In genomic region chr7:71603159-71603558, GRCm38 (mm10) we compare ENCODE assay signal across 9 mouse cellular contexts.
DNase-seq lines count a peak whose midpoint lies in the region; ATAC-seq and TF ChIP-seq lines count a peak whose summit lies in the region.
"Had no signal": no experiment of that assay in that cellular context is flagged by ENCODE, and none has a peak within 500 bp of the region (broad histone marks: within the 10 kb centered on the region; RNA-seq: fewer than 3 reads in every experiment).

No protein-coding gene starts in this region.

- no peaks in the 10 kb centered on the region for H3K36me3 ChIP-seq in liver, embryonic 12.5 days
- no peaks in the 10 kb centered on the region for H3K36me3 ChIP-seq in kidney, adult 2 months (ENCODE audit: control insufficient read depth, insufficient read depth, low read length)
- H3K36me3 ChIP-seq: liver, embryonic 15.5 days had no signal

- no peak overlapping the region for H3K27ac ChIP-seq in liver, embryonic 12.5 days
- no peak overlapping the region for H3K27ac ChIP-seq in kidney, adult 2 months (ENCODE audit: insufficient read depth, low read depth, low read length)
- H3K27ac ChIP-seq: liver, embryonic 15.5 days had no signal

- H3K9me3 ChIP-seq in liver, embryonic 12.5 days (replicated peaks) = no peaks in the 10 kb centered on the region
- H3K9me3 ChIP-seq: liver, embryonic 15.5 days had no signal

- no peak overlapping the region for H3K4me2 ChIP-seq in liver, embryonic 12.5 days
- H3K4me2 ChIP-seq: liver, embryonic 15.5 days had no signal

- peak; percentile 26 for DNase-seq in liver
- DNase-seq in brain, embryonic 14.5 days (ENCODE audit: low read depth) = peak; percentile 47
- DNase-seq in kidney, adult 2 months = peak; percentile 86
- DNase-seq in ovary, postnatal 14 days (ENCODE audit: low spot score) = peak; percentile 18
- no peak for DNase-seq in left cerebral cortex, adult 9 months (ENCODE audit: low spot score in 2 of 2)
- no peak for DNase-seq in thymus, postnatal 10 days (ENCODE audit: low spot score in 2 of 2)

- H3K27me3 ChIP-seq in liver, embryonic 12.5 days (replicated peaks) = no peaks in the 10 kb centered on the region
- H3K27me3 ChIP-seq in kidney, adult 2 months (replicated peaks; ENCODE audit: control insufficient read depth, insufficient read depth, low read length) = no peaks in the 10 kb centered on the region
- H3K27me3 ChIP-seq: liver, embryonic 15.5 days had no signal

- TF ChIP-seq CTCF in brain, embryonic 14.5 days (IDR thresholded peaks at IDR 0.05; ENCODE audit: borderline replicate concordance, extremely low read depth, insufficient read depth, insufficient read length) = no peak
- TF ChIP-seq CTCF in kidney, adult 2 months (conservative IDR thresholded peaks at IDR 0.05; ENCODE audit: insufficient read depth, insufficient read length, low read depth, low read length) = no peak

- no peaks in the 10 kb centered on the region for H3K4me1 ChIP-seq in liver, embryonic 12.5 days
- H3K4me1 ChIP-seq in kidney, adult 2 months (ENCODE audit: control insufficient read depth, insufficient read depth, low read length) = peaks cover 2% of the 10 kb centered on the region; the same call in 1 of the 2 replicates
- H3K4me1 ChIP-seq: liver, embryonic 15.5 days had no signal

- no peak for TF ChIP-seq POLR2A in brain, embryonic 14.5 days (IDR thresholded peaks at IDR 0.05; ENCODE audit: borderline replicate concordance, extremely low read depth, insufficient read depth, insufficient read length, poor library complexity, severe bottlenecking)
- no peak for TF ChIP-seq POLR2A in kidney, adult 2 months (IDR thresholded peaks at IDR 0.05; ENCODE audit: low read depth, low read length)

- H3K4me3 ChIP-seq in liver, embryonic 12.5 days = no peak overlapping the region
- H3K4me3 ChIP-seq in kidney, adult 2 months (ENCODE audit: insufficient read depth, low read depth, low read length) = no peak overlapping the region
- H3K4me3 ChIP-seq: liver, embryonic 15.5 days had no signal

- WGBS in liver, embryonic 12.5 days (ENCODE audit: insufficient replicate concordance) = 32% methylated on average over 2 of the region's 2 CpGs
- WGBS in kidney, adult 2 months = 30% methylated on average over 2 of the region's 2 CpGs

- no peak overlapping the region for H3K9ac ChIP-seq in liver, embryonic 12.5 days
- H3K9ac ChIP-seq: liver, embryonic 15.5 days had no signal

- ATAC-seq in liver, embryonic 12.5 days = no peak
- no peak for ATAC-seq in CD4-positive, CD25-positive, alpha-beta regulatory T cell, adult 4 months

Comparison
In these comparisons a context has a peak if more than half of its experiments do, and no peak if none do; other contexts are left out.
1. DNase-seq: peak in liver (single experiment), brain, embryonic 14.5 days (single experiment), kidney, adult 2 months (single experiment) and ovary, postnatal 14 days (single experiment); none in left cerebral cortex, adult 9 months (0 of 2) and thymus, postnatal 10 days (0 of 2).